Mouse (Mus musculus) urinary bladder, postnatal 4 days (tissue): ENCODE measurements around the gene Cdh5.
"Not testable (repeated sequence)": the region's sequence is repeated elsewhere in the genome, so short reads cannot be mapped to it uniquely, and the experiment has no call there.

Source experiments
- DNase-seq, 2 experiments: peaks; one replicate each; pipeline ENCODE4 v3.0.0; 2021 to 2022; ENCODE audit warnings: low spot score in 2 of 2

Cdh5 gene

GRCm38 (mm10) chr8:104090993-104091900 is 10.2 kb upstream of the Cdh5 start:
- DNase-seq, result peak in 1 of 2 experiments; percentile 55

DNA sequence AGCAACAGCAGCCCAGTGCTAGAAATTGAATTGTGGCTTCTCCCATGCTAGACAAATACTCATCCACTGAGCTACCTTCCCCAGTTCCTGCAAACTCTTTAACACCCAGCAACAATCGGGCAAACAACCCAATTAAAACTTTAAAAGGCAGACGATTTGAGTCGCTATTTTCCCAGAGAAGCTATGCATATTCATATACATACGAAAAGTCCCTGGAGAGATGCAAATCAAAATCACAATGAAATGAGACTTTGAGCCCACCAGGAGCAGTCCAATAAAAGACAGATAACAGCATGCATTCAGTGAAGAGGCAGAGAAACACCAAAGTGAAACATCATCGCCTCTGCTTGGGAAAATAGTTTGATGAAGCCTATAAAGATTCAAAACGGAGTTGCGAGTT is 8.1 kb upstream of the Cdh5 start:
- no peak for DNase-seq

- DNase-seq, result peak in 1 of 2 experiments; percentile 56
Measured at GRCm38 (mm10) chr8:104095595-104095994, 5.8 kb upstream of the Cdh5 start.

DNA sequence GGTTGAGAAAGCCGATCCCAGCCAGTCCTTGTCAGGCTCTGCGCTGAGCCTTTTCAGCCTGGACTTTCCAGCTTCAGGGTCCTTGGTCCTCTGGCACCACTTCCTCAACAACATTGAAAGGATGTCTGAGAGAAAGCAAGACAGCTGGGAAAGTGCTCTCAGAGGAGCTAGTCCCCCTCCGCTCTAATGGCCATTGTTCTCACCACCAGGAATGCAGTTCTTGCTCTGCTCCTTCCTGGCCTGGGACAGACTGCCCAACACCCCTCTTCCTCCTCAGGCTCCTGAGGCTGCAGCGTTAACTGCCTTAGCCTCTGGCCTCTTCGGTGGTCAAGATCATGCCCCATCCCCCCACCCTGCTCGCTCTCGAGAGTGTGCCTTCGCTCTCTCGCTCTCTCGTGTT is 4.8 kb upstream of the Cdh5 start:
- peak in 1 of 2 experiments; percentile 44 for DNase-seq

GRCm38 (mm10) chr8:104098671-104099346 is 2.6 kb upstream of the Cdh5 start:
- peak in 1 of 2 experiments; percentile 52 for DNase-seq

- DNase-seq, result peak in 1 of 2 experiments; percentile 64
Measured at GRCm38 (mm10) chr8:104099347-104100099, 1.9 kb upstream of the Cdh5 start.

GRCm38 (mm10) chr8:104100724-104101123 is 701 bp upstream of the Cdh5 start:
- DNase-seq, result not testable (repeated sequence)

DNA sequence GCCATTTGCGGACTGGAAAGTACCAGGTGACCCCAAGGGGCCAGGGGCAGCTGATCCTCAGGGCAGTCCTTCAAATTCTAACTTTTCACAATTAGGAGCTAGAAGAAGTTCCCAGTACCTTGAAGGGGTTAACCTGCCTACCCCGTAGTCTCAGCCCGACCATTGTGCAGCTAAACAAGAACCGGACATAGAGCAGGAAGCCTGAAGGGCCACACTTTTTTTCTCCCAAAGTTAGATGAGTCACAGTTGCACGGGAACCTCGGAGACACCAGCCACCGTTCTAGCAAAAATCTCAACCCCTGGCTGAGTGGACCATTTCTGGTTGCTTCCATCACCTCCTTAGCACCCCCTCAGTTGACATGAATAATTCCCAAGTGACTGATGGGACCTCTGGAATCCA is 2.0 kb downstream of the Cdh5 start:
- peak in 1 of 2 experiments; percentile 39 for DNase-seq

DNA sequence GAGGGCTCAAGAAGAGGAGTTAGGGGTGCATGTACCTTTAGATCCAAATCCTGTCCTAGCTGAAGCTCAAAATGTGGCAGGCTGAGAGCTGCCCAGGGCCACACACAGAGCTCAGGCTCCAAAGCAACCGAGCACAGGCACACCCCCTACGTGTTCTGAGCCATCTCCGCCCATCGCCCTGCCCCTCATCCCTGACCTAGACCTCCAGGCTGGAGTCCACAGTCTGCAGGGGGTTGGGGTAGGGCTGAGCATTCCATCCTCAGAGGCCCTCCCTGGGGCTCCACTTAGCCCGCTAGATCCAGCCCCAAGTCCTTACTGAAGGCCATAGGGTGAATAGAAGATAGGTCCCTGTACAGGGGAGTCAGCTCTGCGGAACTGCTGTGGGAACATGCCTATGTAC is 4.3 kb downstream of the Cdh5 start:
- DNase-seq, result peak in 1 of 2 experiments; percentile 62

GRCm38 (mm10) chr8:104106276-104106946 is 5.0 kb downstream of the Cdh5 start:
- DNase-seq, result no peak

DNA sequence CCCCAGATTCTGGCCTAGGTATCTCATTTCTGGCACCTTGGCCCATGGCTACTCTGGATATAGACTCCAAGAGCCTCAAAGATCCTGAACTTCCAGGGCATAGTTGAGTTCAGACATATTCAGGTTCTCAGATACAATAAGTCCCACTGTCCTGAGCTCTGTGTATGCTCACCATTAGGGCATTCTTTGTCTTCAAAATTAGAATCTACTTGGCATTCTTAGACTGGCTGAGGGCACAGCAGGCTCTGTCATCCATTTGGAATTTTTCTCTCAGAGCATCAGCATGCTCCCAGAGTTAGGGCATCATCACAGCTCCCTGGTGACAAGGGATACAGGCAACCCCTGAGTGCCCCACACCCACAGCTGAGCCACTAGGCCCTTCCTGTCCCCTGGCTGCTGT is 5.7 kb downstream of the Cdh5 start:
- no peak for DNase-seq

- DNase-seq, result no peak
Measured at GRCm38 (mm10) chr8:104108048-104108447, 6.6 kb downstream of the Cdh5 start.

GRCm38 (mm10) chr8:104110498-104111134 is 9.2 kb downstream of the Cdh5 start:
- DNase-seq, result no peak

- no peak for DNase-seq
Measured at GRCm38 (mm10) chr8:104121640-104122416, 20.4 kb downstream of the Cdh5 start.

- no peak for DNase-seq
Measured at GRCm38 (mm10) chr8:104123080-104123657, 21.7 kb downstream of the Cdh5 start.

DNA sequence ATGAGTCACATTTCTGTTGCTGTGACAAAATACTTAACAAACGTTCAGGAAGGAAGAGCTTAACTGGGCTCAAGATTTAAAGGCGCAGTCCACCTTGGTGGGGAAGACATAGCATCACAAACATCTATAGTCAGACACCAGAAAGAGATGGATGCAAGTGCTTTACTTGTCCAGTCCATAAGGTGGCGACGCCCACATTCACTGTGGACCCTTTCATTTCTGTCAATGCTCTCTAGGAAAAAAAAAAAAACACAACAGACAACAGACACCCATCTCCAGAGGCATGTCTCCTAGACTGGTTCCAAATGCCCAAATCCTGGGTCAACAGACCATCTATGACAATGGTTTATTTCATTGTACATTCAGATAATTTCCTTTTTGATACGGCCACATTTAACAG is 23.1 kb downstream of the Cdh5 start:
- DNase-seq, result no peak

DNA sequence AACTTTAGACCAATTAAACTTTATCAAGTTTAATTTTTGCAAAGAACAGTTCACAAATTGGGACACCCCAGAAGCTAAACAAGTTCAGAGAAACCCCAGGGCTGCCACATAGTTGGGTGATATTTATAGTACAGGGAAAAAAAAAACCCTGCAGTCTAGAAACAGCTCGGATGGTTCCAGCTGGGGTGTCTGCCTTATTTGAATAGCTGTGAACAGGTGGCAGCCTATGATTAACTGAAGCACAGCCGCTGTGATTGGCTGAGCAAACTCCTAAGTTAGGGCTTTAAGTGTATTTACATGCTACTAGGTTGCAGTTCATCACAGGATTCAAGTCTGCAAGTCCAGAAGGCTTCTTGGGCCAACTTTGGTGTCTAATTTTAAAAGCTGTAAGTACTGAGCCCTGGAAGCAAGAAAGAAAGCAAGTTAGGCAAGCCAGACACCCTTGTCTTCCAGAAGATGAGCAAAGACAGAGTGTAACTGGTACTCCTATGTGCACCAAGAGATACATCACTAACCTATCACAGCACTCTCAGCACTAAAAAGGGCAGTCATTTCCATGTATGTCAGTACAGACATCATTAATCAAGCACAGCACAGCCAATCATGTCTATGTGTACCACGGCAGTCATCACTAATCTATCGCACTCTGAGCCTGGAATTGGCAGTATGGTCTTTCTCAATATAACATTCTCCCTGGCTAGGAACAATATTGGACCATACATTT is 25.9 kb downstream of the Cdh5 start:
- DNase-seq, result no peak

- peak in 1 of 2 experiments; percentile 54 for DNase-seq
Measured at GRCm38 (mm10) chr8:104130916-104131315, 29.5 kb downstream of the Cdh5 start.

DNA sequence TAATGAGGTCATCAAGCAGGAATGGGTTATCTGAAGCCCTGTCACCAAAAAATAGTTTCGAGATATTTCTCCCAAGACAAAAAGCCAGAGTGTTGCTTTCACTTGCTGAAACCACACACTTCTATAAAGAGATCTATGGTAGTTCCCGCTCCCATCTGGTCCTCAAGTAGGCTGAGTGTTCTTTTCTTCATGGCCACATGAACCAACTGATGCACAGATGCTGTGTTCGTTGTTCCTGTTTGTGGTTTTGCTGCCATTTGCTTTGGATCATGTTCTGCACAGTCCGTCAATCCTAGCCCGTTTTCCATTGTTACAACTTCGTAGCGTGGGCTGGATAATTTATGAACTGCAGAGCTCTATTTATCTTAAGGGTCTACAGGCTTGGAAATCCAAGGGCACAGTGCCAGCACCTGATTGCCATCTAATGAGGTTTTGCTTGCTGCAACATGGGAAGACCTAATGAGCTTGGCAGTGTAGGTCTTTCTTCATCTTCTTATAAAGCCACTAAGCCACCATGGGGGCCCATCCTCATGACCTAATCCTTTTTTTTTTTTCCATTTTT is 30.1 kb downstream of the Cdh5 start:
- DNase-seq, result peak in 1 of 2 experiments; percentile 52
